28 mouse cellular contexts compared by ENCODE assay signal in genomic region chr2:146586381-146586780, GRCm38 (mm10).
A peak's percentile ranks its signal among the peaks of the same experiment; 100 is the strongest.
DNase-seq lines count a peak whose midpoint lies in the region; ATAC-seq and TF ChIP-seq lines count a peak whose summit lies in the region.
"Had no signal": no experiment of that assay in that cellular context is flagged by ENCODE, and none has a peak within 500 bp of the region (broad histone marks: within the 10 kb centered on the region; RNA-seq: fewer than 3 reads in every experiment).

No protein-coding gene starts in this region.

- H3K4me2 ChIP-seq in lung, postnatal 0 days (replicated peaks; ENCODE audit: low read depth, low read length): no peak overlapping the region
- H3K4me2 ChIP-seq: embryonic facial prominence, embryonic 15.5 days; forebrain, embryonic 15.5 days; hindbrain, embryonic 13.5 days; kidney, embryonic 15.5 days; neural tube, embryonic 13.5 days had no signal

- no peaks in the 10 kb centered on the region for H3K27me3 ChIP-seq in lung, postnatal 0 days (replicated peaks; ENCODE audit: insufficient read depth, low read length)
- H3K27me3 ChIP-seq: CH12.LX; embryonic facial prominence, embryonic 15.5 days; forebrain, embryonic 15.5 days; hindbrain, embryonic 13.5 days; kidney, embryonic 15.5 days; neural tube, embryonic 13.5 days had no signal

- TF ChIP-seq POLR2A in lung, adult 2 months (IDR thresholded peaks at IDR 0.05; ENCODE audit: borderline replicate concordance, extremely low read depth, low read depth, low read length): no peak

- no peak overlapping the region for H3K9ac ChIP-seq in lung, postnatal 0 days (replicated peaks; ENCODE audit: low read depth)
- H3K9ac ChIP-seq: embryonic facial prominence, embryonic 15.5 days; forebrain, embryonic 15.5 days; hindbrain, embryonic 13.5 days; kidney, embryonic 15.5 days; neural tube, embryonic 13.5 days had no signal

- no peak overlapping the region for H3K27ac ChIP-seq in lung, postnatal 0 days (ENCODE audit: low read length)
- peak overlapping the region; percentile 27; the same call in 1 of the 2 replicates for H3K27ac ChIP-seq in brown adipose tissue, adult 24 weeks (replicated peaks; ENCODE audit: low read depth, low read length)
- H3K27ac ChIP-seq: embryonic facial prominence, embryonic 15.5 days; forebrain, embryonic 15.5 days; hindbrain, embryonic 13.5 days; kidney, embryonic 15.5 days; midbrain, embryonic 10.5 days; neural tube, embryonic 13.5 days had no signal

- no peaks in the 10 kb centered on the region for H3K9me3 ChIP-seq in lung, postnatal 0 days (ENCODE audit: low read length)
- H3K9me3 ChIP-seq: embryonic facial prominence, embryonic 15.5 days; forebrain, embryonic 15.5 days; G1E; hindbrain, embryonic 13.5 days; kidney, embryonic 15.5 days; midbrain, embryonic 10.5 days; neural tube, embryonic 13.5 days had no signal

- intact Hi-C loops in heart, postnatal 36 days (cut with DNase I): no loop called here
- intact Hi-C loops in left cerebral cortex, postnatal 14 days (cut with DNase I): no loop called here

- peak; percentile 49; the same call in 1 of the 2 replicates for TF ChIP-seq EP300 in lung, postnatal 0 days (IDR thresholded peaks at IDR 0.05)

- peak; percentile 48 for ATAC-seq in lung, postnatal 0 days
- ATAC-seq in megakaryocyte, adult 5-6 weeks (ENCODE audit: poor library complexity, severe bottlenecking): 0 out of 2 replicates have a peak, but pooled peaks have one; percentile 27
- ATAC-seq: forebrain, embryonic 15.5 days; midbrain, embryonic 16.5 days; Patski had no signal

- DNase-seq in heart, adult 11 months: peak; percentile 29
- DNase-seq in heart, postnatal 36 days: no peak
- DNase-seq in lung, postnatal 0 days (ENCODE audit: low spot score): peak; percentile 47
- no peak for DNase-seq in lung, adult 2 months
- no peak for DNase-seq in left cerebral cortex, postnatal 14 days (ENCODE audit: low spot score in 2 of 2)
- DNase-seq: B cell, adult 2 months; cerebellum, adult 8-10 months; cerebellum, postnatal 36 days; gastrocnemius, postnatal 10 days; heart, adult 18-20 months; kidney, adult 11 months; kidney, postnatal 36 days; layer of hippocampus, postnatal 36 days; thymus, adult 18-20 months; thymus, postnatal 36 days had no signal

- H3K36me3 ChIP-seq in lung, postnatal 0 days (ENCODE audit: insufficient read depth, low read length): no peaks in the 10 kb centered on the region
- H3K36me3 ChIP-seq: embryonic facial prominence, embryonic 15.5 days; forebrain, embryonic 15.5 days; G1E; hindbrain, embryonic 13.5 days; kidney, embryonic 15.5 days; midbrain, embryonic 10.5 days; neural tube, embryonic 13.5 days had no signal

- no peak overlapping the region for H3K4me3 ChIP-seq in lung, postnatal 0 days (ENCODE audit: low read depth, low read length)
- no peak overlapping the region for H3K4me3 ChIP-seq in lung, adult 2 months (replicated peaks; ENCODE audit: extremely low read depth, low read depth, low read length)
- H3K4me3 ChIP-seq in brown adipose tissue, adult 24 weeks (ENCODE audit: insufficient read depth, low read depth, low read length): no peak overlapping the region
- H3K4me3 ChIP-seq: embryonic facial prominence, embryonic 15.5 days; forebrain, embryonic 15.5 days; hindbrain, embryonic 13.5 days; kidney, embryonic 15.5 days; midbrain, embryonic 10.5 days; myocyte; neural tube, embryonic 13.5 days had no signal

- WGBS in lung, postnatal 0 days: 69% methylated on average over 1 of the region's 1 CpGs
- 79% methylated on average over 1 of the region's 1 CpGs for WGBS in lung, adult 2 months

- TF ChIP-seq CTCF in lung, postnatal 0 days (IDR thresholded peaks at IDR 0.05): no peak
- TF ChIP-seq CTCF in lung, adult 2 months (IDR thresholded peaks at IDR 0.05; ENCODE audit: insufficient read depth, low read length): no peak

- no peaks in the 10 kb centered on the region for H3K4me1 ChIP-seq in lung, postnatal 0 days (ENCODE audit: insufficient read depth, low read depth, low read length)
- peaks cover 2% of the 10 kb centered on the region for H3K4me1 ChIP-seq in lung, adult 2 months (ENCODE audit: control insufficient read depth, insufficient read depth, low read length)
- peaks cover 4% of the 10 kb centered on the region; the same call in 1 of the 2 replicates for H3K4me1 ChIP-seq in brown adipose tissue, adult 24 weeks (ENCODE audit: control insufficient read depth, insufficient read depth, insufficient read length, low read length)
- H3K4me1 ChIP-seq: embryonic facial prominence, embryonic 15.5 days; forebrain, embryonic 15.5 days; hindbrain, embryonic 13.5 days; kidney, embryonic 15.5 days; midbrain, embryonic 10.5 days; neural tube, embryonic 13.5 days had no signal

Comparison
In these comparisons a context has a peak if more than half of its experiments do, and no peak if none do; other contexts are left out.
1. DNase-seq: peak in heart, adult 11 months (single experiment) and lung, postnatal 0 days (single experiment); none in heart, postnatal 36 days (0 of 2), lung, adult 2 months (single experiment) and left cerebral cortex, postnatal 14 days (0 of 2).